Mouse (Mus musculus): ENCODE measurements around the gene Gm49380. TPM values are rescaled to one million over a fixed set of nuclear protein-coding genes. Genes with fewer than 3 reads are reported as not detected.

Gm49380 gene
- polyA plus RNA-seq, 1 experiment from 2014 or later: not detected

GRCm38 (mm10) chr9:44134101-44134850 is 21.0 kb upstream of the Gm49380 start, which contains the start of gene Mcam:
Mcam (plus strand) TSS chr9:44134469.
- Histone ChIP-seq H3K27me3 (ENCODE audit: control insufficient read depth, insufficient read depth, low read length) (no peaks in the 10 kb centered on the region), H3K4me1 (replicated peaks; ENCODE audit: control insufficient read depth, insufficient read depth) (peaks cover 10% of the 10 kb centered on the region), H3K9me3 (ENCODE audit: control insufficient read depth, low read length) (no peaks in the 10 kb centered on the region), H3K9ac (ENCODE audit: low read length) (peak within 1 kb of the TSS; percentile 75), H3K36me3 (ENCODE audit: control insufficient read depth, insufficient read depth, low read length) (no peaks in the 10 kb centered on the region; the same call in 1 of the 2 replicates), H3K27ac (replicated peaks) (peak within 1 kb of the TSS; percentile 91), H3K4me3 (ENCODE audit: low read depth, low read length) (peak within 1 kb of the TSS; percentile 65), H3K4me2 (replicated peaks; ENCODE audit: low read depth) (peak within 1 kb of the TSS; percentile 66)
- ATAC-seq (ENCODE audit: low FRiP score, low TSS enrichment) (peak; percentile 51), DNase-seq (ENCODE audit: low spot score) (peak; percentile 79)
- 1% methylated on average over 54 of the region's 55 CpGs for WGBS
- TF ChIP-seq EP300 (optimal IDR thresholded peaks at IDR 0.05) (no peak), CTCF (IDR thresholded peaks at IDR 0.05; ENCODE audit: low read depth) (0 out of 2 replicates have a peak, but pooled peaks have one; percentile 6)

- H3K4me2 ChIP-seq (replicated peaks; ENCODE audit: low read depth): peak overlapping the region; percentile 66
- no peaks in the 10 kb centered on the region for H3K27me3 ChIP-seq (ENCODE audit: control insufficient read depth, insufficient read depth, low read length)
- no peaks in the 10 kb centered on the region for H3K9me3 ChIP-seq (ENCODE audit: control insufficient read depth, low read length)
- H3K27ac ChIP-seq (replicated peaks): peak overlapping the region; percentile 91
- H3K4me3 ChIP-seq (ENCODE audit: low read depth, low read length): peak overlapping the region; percentile 65
- peak overlapping the region; percentile 35 for H3K9ac ChIP-seq (ENCODE audit: low read length)
- DNase-seq (ENCODE audit: low spot score) (no peak), ATAC-seq (ENCODE audit: low FRiP score, low TSS enrichment) (no peak)
- no peaks in the 10 kb centered on the region; the same call in 1 of the 2 replicates for H3K36me3 ChIP-seq (ENCODE audit: control insufficient read depth, insufficient read depth, low read length)
- 27% methylated on average over 2 of the region's 2 CpGs for WGBS
- peaks cover 10% of the 10 kb centered on the region for H3K4me1 ChIP-seq (replicated peaks; ENCODE audit: control insufficient read depth, insufficient read depth)
- TF ChIP-seq EP300 (optimal IDR thresholded peaks at IDR 0.05) (no peak), CTCF (IDR thresholded peaks at IDR 0.05; ENCODE audit: low read depth) (no peak)
Observed at GRCm38 (mm10) chr9:44133287-44133686, 20.0 kb upstream of the Gm49380 start.

GRCm38 (mm10) chr9:44132200-44132599 is 18.9 kb upstream of the Gm49380 start:
- Histone ChIP-seq H3K27me3 (ENCODE audit: control insufficient read depth, insufficient read depth, low read length) (no peaks in the 10 kb centered on the region), H3K4me3 (ENCODE audit: low read depth, low read length) (no peak overlapping the region), H3K36me3 (ENCODE audit: control insufficient read depth, insufficient read depth, low read length) (no peaks in the 10 kb centered on the region; the same call in 1 of the 2 replicates), H3K4me1 (replicated peaks; ENCODE audit: control insufficient read depth, insufficient read depth) (peaks cover 10% of the 10 kb centered on the region), H3K27ac (replicated peaks) (no peak overlapping the region), H3K9me3 (ENCODE audit: control insufficient read depth, low read length) (no peaks in the 10 kb centered on the region), H3K9ac (ENCODE audit: low read length) (no peak overlapping the region), H3K4me2 (replicated peaks; ENCODE audit: low read depth) (no peak overlapping the region)
- TF ChIP-seq CTCF (IDR thresholded peaks at IDR 0.05; ENCODE audit: low read depth) (no peak), EP300 (optimal IDR thresholded peaks at IDR 0.05) (no peak)
- DNase-seq (ENCODE audit: low spot score) (no peak), ATAC-seq (ENCODE audit: low FRiP score, low TSS enrichment) (no peak)
- WGBS: 59% methylated on average over 5 of the region's 5 CpGs

- Histone ChIP-seq H3K9ac (ENCODE audit: low read length) (no peak overlapping the region), H3K9me3 (ENCODE audit: control insufficient read depth, low read length) (no peaks in the 10 kb centered on the region), H3K4me1 (replicated peaks; ENCODE audit: control insufficient read depth, insufficient read depth) (peaks cover 8% of the 10 kb centered on the region), H3K36me3 (ENCODE audit: control insufficient read depth, insufficient read depth, low read length) (no peaks in the 10 kb centered on the region), H3K27ac (replicated peaks) (peak overlapping the region; percentile 93), H3K27me3 (ENCODE audit: control insufficient read depth, insufficient read depth, low read length) (no peaks in the 10 kb centered on the region), H3K4me3 (ENCODE audit: low read depth, low read length) (no peak overlapping the region), H3K4me2 (replicated peaks; ENCODE audit: low read depth) (no peak overlapping the region)
- 46% methylated on average over 7 of the region's 7 CpGs for WGBS
- 0 out of 2 replicates have a peak, but pooled peaks have one; percentile 6 for ATAC-seq (ENCODE audit: low FRiP score, low TSS enrichment)
- DNase-seq (ENCODE audit: low spot score): no peak
- TF ChIP-seq EP300 (optimal IDR thresholded peaks at IDR 0.05) (no peak), CTCF (IDR thresholded peaks at IDR 0.05; ENCODE audit: low read depth) (no peak)
Observed at GRCm38 (mm10) chr9:44131276-44131590, 17.9 kb upstream of the Gm49380 start.

GRCm38 (mm10) chr9:44130581-44131275 is 17.4 kb upstream of the Gm49380 start:
- Histone ChIP-seq H3K9me3 (ENCODE audit: control insufficient read depth, low read length) (no peaks in the 10 kb centered on the region), H3K27ac (replicated peaks) (peak overlapping the region; percentile 93), H3K36me3 (ENCODE audit: control insufficient read depth, insufficient read depth, low read length) (no peaks in the 10 kb centered on the region), H3K9ac (ENCODE audit: low read length) (peak overlapping the region; percentile 68), H3K4me3 (ENCODE audit: low read depth, low read length) (no peak overlapping the region; the same call in 1 of the 2 replicates), H3K4me2 (replicated peaks; ENCODE audit: low read depth) (peak overlapping the region; percentile 64), H3K4me1 (replicated peaks; ENCODE audit: control insufficient read depth, insufficient read depth) (peaks cover 8% of the 10 kb centered on the region), H3K27me3 (ENCODE audit: control insufficient read depth, insufficient read depth, low read length) (no peaks in the 10 kb centered on the region)
- WGBS: 25% methylated on average over 19 of the region's 19 CpGs
- peak; percentile 4; the same call in 1 of the 2 replicates for ATAC-seq (ENCODE audit: low FRiP score, low TSS enrichment)
- TF ChIP-seq EP300 (optimal IDR thresholded peaks at IDR 0.05) (no peak), CTCF (IDR thresholded peaks at IDR 0.05; ENCODE audit: low read depth) (no peak)
- no peak for DNase-seq (ENCODE audit: low spot score)
